Mouse (Mus musculus): ENCODE data around the gene Ttpal.

The Ttpal gene

GRCm38 (mm10) chr2:163663930-163664329, 61.8 kb downstream of the Ttpal start:
- no peak for DNase-seq

- DNase-seq, result no peak
Observed at GRCm38 (mm10) chr2:163667045-163667444, 64.9 kb downstream of the Ttpal start.

All from spleen, adult 18-20 months (tissue).